In the genomic region with DNA sequence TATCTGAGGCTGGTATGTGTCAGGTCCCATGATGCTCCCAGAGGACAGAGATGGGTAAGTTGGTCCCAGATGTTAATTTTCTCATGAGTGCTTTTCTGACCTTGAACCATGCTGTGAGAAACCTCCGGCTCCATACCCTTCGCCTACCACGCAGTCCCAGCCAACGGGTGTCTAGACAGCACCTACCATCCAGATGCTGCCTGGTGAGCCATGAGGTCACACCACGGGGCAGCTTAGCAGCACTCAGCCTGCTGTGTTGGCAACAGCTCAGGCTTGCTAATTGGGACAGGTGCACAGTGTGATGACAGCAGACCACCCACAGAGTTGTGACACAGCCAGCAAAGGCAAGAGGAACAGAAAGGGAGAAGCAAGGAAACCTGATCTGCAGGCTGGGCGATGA, we compare ENCODE assay signal across 8 mouse cellular contexts.
DNase-seq lines count a peak whose midpoint lies in the region; ATAC-seq and TF ChIP-seq lines count a peak whose summit lies in the region.

No protein-coding gene starts in this region.

- no peak for TF ChIP-seq CTCF in thymus, adult 2 months (IDR thresholded peaks at IDR 0.05; ENCODE audit: borderline replicate concordance, control insufficient read depth, extremely low read depth, insufficient read depth, low read length, poor library complexity)

- TF ChIP-seq POLR2A in thymus, adult 2 months (IDR thresholded peaks at IDR 0.05; ENCODE audit: control insufficient read depth, extremely low read depth, insufficient read depth, low read length, poor library complexity): no peak

- H3K27me3 ChIP-seq in midbrain, embryonic 10.5 days (ENCODE audit: low read depth, poor library complexity, severe bottlenecking): no peaks in the 10 kb centered on the region
- no peaks in the 10 kb centered on the region for H3K27me3 ChIP-seq in midbrain, embryonic 16.5 days (ENCODE audit: control insufficient read depth, insufficient read depth, low read depth, low read length)
- H3K27me3 ChIP-seq in hindbrain, embryonic 10.5 days (ENCODE audit: insufficient read depth, poor library complexity, severe bottlenecking): no peaks in the 10 kb centered on the region; the same call in 1 of the 2 replicates
- no peaks in the 10 kb centered on the region for H3K27me3 ChIP-seq in neural tube, embryonic 14.5 days (ENCODE audit: control insufficient read depth, insufficient read depth, low read length)
- H3K27me3 ChIP-seq in thymus, adult 2 months (ENCODE audit: control insufficient read depth, insufficient read depth, low read length): no peaks in the 10 kb centered on the region

- H3K36me3 ChIP-seq in midbrain, embryonic 10.5 days: no peaks in the 10 kb centered on the region
- no peaks in the 10 kb centered on the region for H3K36me3 ChIP-seq in midbrain, embryonic 16.5 days (ENCODE audit: control insufficient read depth, insufficient read depth, low read length)
- H3K36me3 ChIP-seq in hindbrain, embryonic 10.5 days: no peaks in the 10 kb centered on the region
- H3K36me3 ChIP-seq in neural tube, embryonic 14.5 days (ENCODE audit: control insufficient read depth, insufficient read depth, low read length): no peaks in the 10 kb centered on the region
- no peaks in the 10 kb centered on the region for H3K36me3 ChIP-seq in thymus, adult 2 months (ENCODE audit: control insufficient read depth, insufficient read depth, low read length)

- no peak overlapping the region for H3K9ac ChIP-seq in midbrain, embryonic 16.5 days (ENCODE audit: low read depth, low read length)
- H3K9ac ChIP-seq in neural tube, embryonic 14.5 days (replicated peaks; ENCODE audit: low read depth, low read length): no peak overlapping the region

- WGBS in midbrain, embryonic 10.5 days: 53% methylated on average over 6 of the region's 6 CpGs
- WGBS in midbrain, embryonic 16.5 days: 51% methylated on average over 6 of the region's 6 CpGs
- 45% methylated on average over 6 of the region's 6 CpGs for WGBS in hindbrain, embryonic 10.5 days
- 55% methylated on average over 6 of the region's 6 CpGs for WGBS in neural tube, embryonic 14.5 days
- 74% methylated on average over 6 of the region's 6 CpGs for WGBS in thymus, adult 2 months

- H3K4me1 ChIP-seq in midbrain, embryonic 10.5 days: peaks cover 6% of the 10 kb centered on the region; the same call in 1 of the 2 replicates
- H3K4me1 ChIP-seq in midbrain, embryonic 16.5 days (ENCODE audit: control insufficient read depth, insufficient read depth, low read length): 0 out of 2 replicates have a peak, but pooled peaks cover 2% of the 10 kb centered on the region
- H3K4me1 ChIP-seq in hindbrain, embryonic 10.5 days (replicated peaks): peaks cover 4% of the 10 kb centered on the region
- H3K4me1 ChIP-seq in neural tube, embryonic 14.5 days (ENCODE audit: control insufficient read depth, insufficient read depth, low read length): no peaks in the 10 kb centered on the region; the same call in 1 of the 2 replicates
- H3K4me1 ChIP-seq in thymus, adult 2 months (replicated peaks; ENCODE audit: control insufficient read depth, insufficient read depth, low read length): no peaks in the 10 kb centered on the region

- no peak overlapping the region for H3K4me3 ChIP-seq in midbrain, embryonic 10.5 days
- H3K4me3 ChIP-seq in midbrain, embryonic 16.5 days (ENCODE audit: low read depth, low read length): no peak overlapping the region
- no peak overlapping the region for H3K4me3 ChIP-seq in hindbrain, embryonic 10.5 days
- H3K4me3 ChIP-seq in neural tube, embryonic 14.5 days (ENCODE audit: low read depth, low read length): no peak overlapping the region
- H3K4me3 ChIP-seq in thymus, adult 2 months (ENCODE audit: control insufficient read depth, insufficient read depth, low read length): no peak overlapping the region

- ATAC-seq in midbrain, embryonic 16.5 days: no peak
- ATAC-seq in neural tube, embryonic 14.5 days (ENCODE audit: low read depth): peak; percentile 44; the same call in 1 of the 2 replicates

- peak; percentile 18 for DNase-seq in midbrain, embryonic 10.5 days (ENCODE audit: low spot score)
- DNase-seq in cerebellum, postnatal 14 days: peak; percentile 78 to 83
- peak; percentile 40 for DNase-seq in hindbrain, embryonic 10.5 days (ENCODE audit: low spot score)
- DNase-seq in thymus, adult 2 months: no peak
- DNase-seq in urinary bladder, postnatal 14 days (ENCODE audit: low spot score): no peak
- DNase-seq in kidney, adult 11 months: no peak

- H3K4me2 ChIP-seq in midbrain, embryonic 16.5 days (ENCODE audit: low read length): no peak overlapping the region
- H3K4me2 ChIP-seq in neural tube, embryonic 14.5 days (ENCODE audit: low read depth, low read length): no peak overlapping the region

- no peaks in the 10 kb centered on the region for H3K9me3 ChIP-seq in midbrain, embryonic 10.5 days (replicated peaks)
- no peaks in the 10 kb centered on the region for H3K9me3 ChIP-seq in midbrain, embryonic 16.5 days (replicated peaks; ENCODE audit: control insufficient read depth, low read length, poor library complexity, severe bottlenecking)
- no peaks in the 10 kb centered on the region for H3K9me3 ChIP-seq in hindbrain, embryonic 10.5 days
- H3K9me3 ChIP-seq in neural tube, embryonic 14.5 days (ENCODE audit: control insufficient read depth, low read length): no peaks in the 10 kb centered on the region

- H3K27ac ChIP-seq in midbrain, embryonic 10.5 days (replicated peaks): no peak overlapping the region
- H3K27ac ChIP-seq in midbrain, embryonic 16.5 days (ENCODE audit: low read length): no peak overlapping the region
- H3K27ac ChIP-seq in hindbrain, embryonic 10.5 days: peak overlapping the region; percentile 16; the same call in 1 of the 2 replicates
- no peak overlapping the region for H3K27ac ChIP-seq in neural tube, embryonic 14.5 days (ENCODE audit: low read depth, low read length)
- H3K27ac ChIP-seq in thymus, adult 2 months (ENCODE audit: control insufficient read depth, insufficient read depth, low read length): no peak overlapping the region

Comparison
In these comparisons a context has a peak if more than half of its experiments do, and no peak if none do; other contexts are left out.
1. DNase-seq: peak in midbrain, embryonic 10.5 days (single experiment), cerebellum, postnatal 14 days (2 of 2) and hindbrain, embryonic 10.5 days (single experiment); none in thymus, adult 2 months (single experiment), urinary bladder, postnatal 14 days (single experiment) and kidney, adult 11 months (single experiment).